ENCODE assay signal across 9 mouse cellular contexts in genomic region chr14:72506723-72507420, GRCm38 (mm10). TPM values are rescaled to one million over a fixed set of nuclear protein-coding genes. Genes with fewer than 3 reads are reported as not detected.
DNase-seq lines count a peak whose midpoint lies in the region; ATAC-seq lines count a peak whose summit lies in the region.
"Had no signal": no experiment of that assay in that cellular context is flagged by ENCODE, and none has a peak within 500 bp of the region (broad histone marks: within the 10 kb centered on the region; RNA-seq: fewer than 3 reads in every experiment).

No protein-coding gene starts in this region.

- 21% methylated on average over 11 of the region's 11 CpGs for WGBS in kidney, embryonic 15.5 days
- WGBS in embryonic facial prominence, embryonic 15.5 days = 18% methylated on average over 11 of the region's 11 CpGs
- WGBS in limb, embryonic 13.5 days = 17% methylated on average over 11 of the region's 11 CpGs
- WGBS in neural tube, embryonic 13.5 days = 20% methylated on average over 11 of the region's 11 CpGs

- no peaks in the 10 kb centered on the region for H3K36me3 ChIP-seq in kidney, embryonic 15.5 days
- H3K36me3 ChIP-seq in embryonic facial prominence, embryonic 15.5 days = no peaks in the 10 kb centered on the region
- no peaks in the 10 kb centered on the region for H3K36me3 ChIP-seq in limb, embryonic 13.5 days
- H3K36me3 ChIP-seq in neural tube, embryonic 13.5 days = no peaks in the 10 kb centered on the region

- H3K4me3 ChIP-seq in kidney, embryonic 15.5 days (replicated peaks) = peak overlapping the region; percentile 41
- peak overlapping the region; percentile 35 for H3K4me3 ChIP-seq in embryonic facial prominence, embryonic 15.5 days (replicated peaks)
- H3K4me3 ChIP-seq in limb, embryonic 13.5 days = peak overlapping the region; percentile 38
- H3K4me3 ChIP-seq in neural tube, embryonic 13.5 days = peak overlapping the region; percentile 27

- peak overlapping the region; percentile 69 for H3K4me2 ChIP-seq in kidney, embryonic 15.5 days
- H3K4me2 ChIP-seq in embryonic facial prominence, embryonic 15.5 days (replicated peaks) = peak overlapping the region; percentile 54
- H3K4me2 ChIP-seq in limb, embryonic 13.5 days (replicated peaks) = peak overlapping the region; percentile 65
- H3K4me2 ChIP-seq in neural tube, embryonic 13.5 days = peak overlapping the region; percentile 53

- no peaks in the 10 kb centered on the region for H3K9me3 ChIP-seq in kidney, embryonic 15.5 days (replicated peaks)
- no peaks in the 10 kb centered on the region for H3K9me3 ChIP-seq in embryonic facial prominence, embryonic 15.5 days (replicated peaks)
- no peaks in the 10 kb centered on the region for H3K9me3 ChIP-seq in limb, embryonic 13.5 days
- H3K9me3 ChIP-seq in neural tube, embryonic 13.5 days = no peaks in the 10 kb centered on the region

- peaks cover 10% of the 10 kb centered on the region; the same call in 1 of the 2 replicates for H3K4me1 ChIP-seq in kidney, embryonic 15.5 days
- 0 out of 2 replicates have a peak, but pooled peaks cover 7% of the 10 kb centered on the region for H3K4me1 ChIP-seq in embryonic facial prominence, embryonic 15.5 days
- H3K4me1 ChIP-seq in limb, embryonic 13.5 days = peaks cover 9% of the 10 kb centered on the region
- peaks cover 10% of the 10 kb centered on the region for H3K4me1 ChIP-seq in neural tube, embryonic 13.5 days (replicated peaks)

- H3K27ac ChIP-seq in kidney, embryonic 15.5 days = 0 out of 2 replicates have a peak overlapping the region, but pooled peaks have one; percentile 13
- no peak overlapping the region for H3K27ac ChIP-seq in embryonic facial prominence, embryonic 15.5 days (replicated peaks)
- no peak overlapping the region for H3K27ac ChIP-seq in limb, embryonic 13.5 days
- no peak overlapping the region for H3K27ac ChIP-seq in neural tube, embryonic 13.5 days (replicated peaks)

- H3K9ac ChIP-seq in kidney, embryonic 15.5 days = peak overlapping the region; percentile 23; the same call in 1 of the 2 replicates
- no peak overlapping the region for H3K9ac ChIP-seq in embryonic facial prominence, embryonic 15.5 days
- peak overlapping the region; percentile 56; the same call in 1 of the 2 replicates for H3K9ac ChIP-seq in limb, embryonic 13.5 days
- H3K9ac ChIP-seq in neural tube, embryonic 13.5 days = peak overlapping the region; percentile 51; the same call in 1 of the 2 replicates

- no peak; the same call in 1 of the 2 replicates for ATAC-seq in kidney, embryonic 15.5 days (replicated peaks; ENCODE audit: low FRiP score)
- no peak for ATAC-seq in embryonic facial prominence, embryonic 15.5 days (ENCODE audit: insufficient number of reproducible peaks, low FRiP score, low TSS enrichment, low read depth)
- ATAC-seq in limb, embryonic 13.5 days (ENCODE audit: low FRiP score, low read depth) = no peak
- ATAC-seq in neural tube, embryonic 13.5 days (ENCODE audit: low read depth) = no peak

- DNase-seq in kidney, postnatal 25 days = no peak
- no peak for DNase-seq in left cerebral cortex, adult 9 months (ENCODE audit: low spot score in 2 of 2)
- no peak for DNase-seq in gastrocnemius, postnatal 4 days (ENCODE audit: low spot score in 2 of 2)
- DNase-seq in right cerebral cortex, postnatal 25 days = no peak

- 0 out of 2 replicates have a peak, but pooled peaks cover 3% of the 10 kb centered on the region for H3K27me3 ChIP-seq in kidney, embryonic 15.5 days
- H3K27me3 ChIP-seq in embryonic facial prominence, embryonic 15.5 days = no peaks in the 10 kb centered on the region
- no peaks in the 10 kb centered on the region for H3K27me3 ChIP-seq in limb, embryonic 13.5 days
- no peaks in the 10 kb centered on the region; the same call in 1 of the 2 replicates for H3K27me3 ChIP-seq in neural tube, embryonic 13.5 days

RNA-seq across cellular contexts. Expression of gene Gm9195, which starts 15.2 kb away (rescaled TPM):
- not detected in 2 replicates for polyA plus RNA-seq in kidney, embryonic 15.5 days (2015; fragmentation: Nextera tagmentation; extraction: Ambion mirVana)
- polyA plus RNA-seq in embryonic facial prominence, embryonic 15.5 days (2015; fragmentation: Nextera tagmentation; extraction: Ambion mirVana) = not detected in 2 replicates
- not detected in 2 replicates for polyA plus RNA-seq in limb, embryonic 13.5 days (2015; fragmentation: Nextera tagmentation; extraction: Ambion mirVana)
- not detected in 2 replicates for polyA plus RNA-seq in neural tube, embryonic 13.5 days (2015; fragmentation: Nextera tagmentation; extraction: Ambion mirVana)
- not detected for total RNA-seq in gastrocnemius, postnatal 4 days (2021)
- total RNA-seq: MEL had no signal
